Mouse (Mus musculus) heart, postnatal 0 days (tissue): Measurements from ENCODE around the gene Cacna1e.

Experiments used
- CTCF ChIP-seq: IDR thresholded peaks from 2 replicates; pipeline ENCODE4 v1.5.1; 2016; ENCODE audit warnings: antibody characterized with exemption, control low read depth, low read depth
- EP300 ChIP-seq: IDR thresholded peaks from 2 replicates; pipeline ENCODE4 v1.6.1; 2016; ENCODE audit warnings: antibody characterized with exemption, low read depth

DNA sequence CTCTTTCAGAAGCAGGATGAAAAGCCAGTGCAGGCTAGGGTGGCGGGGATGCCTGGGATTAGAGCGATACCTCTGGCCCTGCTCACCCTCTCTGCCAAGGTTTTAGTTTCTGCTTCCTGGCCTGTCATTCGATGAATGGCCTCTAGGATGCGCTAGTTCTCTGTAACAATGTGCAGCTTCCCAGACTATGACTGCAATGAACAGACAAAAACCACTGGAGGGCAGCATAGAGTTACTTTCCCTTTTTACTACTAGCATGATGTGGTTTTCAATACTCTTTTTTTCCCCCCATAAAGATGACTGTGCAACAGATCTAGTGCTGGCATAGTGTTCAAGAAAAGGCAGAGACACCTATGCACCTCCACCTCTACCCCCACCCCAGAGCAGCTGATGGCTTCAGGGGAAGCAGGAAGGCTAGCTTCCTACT lies 98.0 kb downstream of the Cacna1e start:
- TF ChIP-seq CTCF (peak; percentile 100), EP300 (no peak)
